Mouse (Mus musculus) lung, adult 18-20 months (tissue): ENCODE measurements around the gene Col8a2.

ENCODE experiments used
- DNase-seq, 2 experiments: peaks; one replicate each; pipeline ENCODE4 v3.0.0; 2022; ENCODE audit warnings: mixed read lengths in 2 of 2

Gene Col8a2

GRCm38 (mm10) chr4:126331751-126332150, 45.2 kb downstream of the Col8a2 start:
- DNase-seq: no peak

GRCm38 (mm10) chr4:126332358-126332757, 45.8 kb downstream of the Col8a2 start:
- no peak for DNase-seq

- DNase-seq: no peak
Observed at GRCm38 (mm10) chr4:126339461-126339860, 52.9 kb downstream of the Col8a2 start.

GRCm38 (mm10) chr4:126343451-126343850, 56.9 kb downstream of the Col8a2 start:
- no peak for DNase-seq

GRCm38 (mm10) chr4:126360069-126360468, 73.5 kb downstream of the Col8a2 start:
- DNase-seq: no peak
